13 mouse cellular contexts compared by ENCODE assay signal in genomic region chr17:79836978-79837377, GRCm38 (mm10).
"Had no signal": no experiment of that assay in that cellular context is flagged by ENCODE, and none has a peak within 500 bp of the region (broad histone marks: within the 10 kb centered on the region; RNA-seq: fewer than 3 reads in every experiment).

No protein-coding gene starts in this region.

- DNase-seq: layer of hippocampus, adult 9-11 months; liver; liver, embryonic 13.5 days; liver, postnatal 0 days; retina, postnatal 1 day; thymus, adult 2 months; thymus, postnatal 25 days had no signal

- H3K4me3 ChIP-seq: intestine, embryonic 15.5 days; limb, embryonic 12.5 days; liver, embryonic 13.5 days; lung, embryonic 15.5 days; midbrain, embryonic 12.5 days; neural tube, embryonic 13.5 days; stomach, embryonic 15.5 days had no signal

- H3K4me1 ChIP-seq: limb, embryonic 12.5 days; liver, embryonic 13.5 days; midbrain, embryonic 12.5 days; stomach, embryonic 15.5 days had no signal

- H3K27ac ChIP-seq: intestine, embryonic 15.5 days; limb, embryonic 12.5 days; liver, embryonic 13.5 days; lung, embryonic 15.5 days; midbrain, embryonic 12.5 days; neural tube, embryonic 13.5 days; stomach, embryonic 15.5 days had no signal
